Mouse (Mus musculus) MEL (cell line): ENCODE results near the gene Gsn. TPM values are rescaled to one million over a fixed set of nuclear protein-coding genes. Genes with fewer than 3 reads are reported as not detected.

Experiments
- DNase-seq: peaks from one replicate; pipeline ENCODE4 v3.0.0; 2011; ENCODE audit warnings: low read depth, low spot score
- H3K27ac ChIP-seq: 2 replicates; pipeline ENCODE4 v1.5.1; 2012; ENCODE audit warnings: low read depth, mild to moderate bottlenecking, control low read depth, low read length, moderate library complexity; ENCODE audit not compliant: control insufficient read depth
- H3K27me3 ChIP-seq, 2 experiments: fragments of 150-350 bp in 1 of 2; sonication (generic) in 1 of 2; 2 replicates each; pipeline ENCODE4 v1.6.1; 2012; ENCODE audit warnings: low read length in 2 of 2, mild to moderate bottlenecking in 2 of 2, improper control_type of control experiment in 1 of 2, moderate library complexity in 1 of 2; ENCODE audit not compliant: insufficient read depth in 2 of 2, control insufficient read depth in 1 of 2
- H3K36me3 ChIP-seq, 2 experiments: 2 replicates each; pipeline ENCODE4 v1.6.1; 2012 to 2014; ENCODE audit warnings: low read length in 2 of 2, improper control_type of control experiment in 1 of 2, inconsistent platforms in 1 of 2, mild to moderate bottlenecking in 1 of 2; ENCODE audit not compliant: insufficient read depth in 2 of 2, control insufficient read depth in 1 of 2
- H3K4me1 ChIP-seq, 2 experiments: fragments of 150-350 bp in 1 of 2; sonication (generic) in 1 of 2; 2 replicates each; pipeline ENCODE4 v1.6.1; 2012; ENCODE audit warnings: low read length in 2 of 2, improper control_type of control experiment in 1 of 2, mild to moderate bottlenecking in 1 of 2; ENCODE audit not compliant: insufficient read depth in 2 of 2, control insufficient read depth in 1 of 2
- H3K4me3 ChIP-seq, 2 experiments: fragments of 150-350 bp in 1 of 2; sonication (generic) in 1 of 2; 2 replicates each; pipeline ENCODE4 v1.5.1; 2012; ENCODE audit warnings: low read depth in 2 of 2, low read length in 2 of 2, mild to moderate bottlenecking in 2 of 2, moderate library complexity in 2 of 2, control low read depth in 1 of 2, improper control_type of control experiment in 1 of 2; ENCODE audit not compliant: control insufficient read depth in 1 of 2, insufficient read depth in 1 of 2
- H3K79me2 ChIP-seq: 2 replicates; pipeline ENCODE4 v1.6.1; 2012; ENCODE audit warnings: mild to moderate bottlenecking, low read length, moderate library complexity; ENCODE audit not compliant: control insufficient read depth, poor library complexity, insufficient read depth
- H3K9ac ChIP-seq: 2 replicates; pipeline ENCODE4 v1.6.1; 2012; ENCODE audit warnings: low read depth, mild to moderate bottlenecking, control low read depth, low read length, moderate library complexity; ENCODE audit not compliant: control insufficient read depth, poor library complexity, severe bottlenecking
- H3K9me3 ChIP-seq: fragments of 150-350 bp; sonication (generic); replicated peaks from 2 replicates; pipeline ENCODE4 v1.6.1; 2012; ENCODE audit warnings: mild to moderate bottlenecking, low read length, improper control_type of control experiment, moderate library complexity; ENCODE audit not compliant: insufficient read depth
- CHD1 ChIP-seq: IDR thresholded peaks from 2 replicates; pipeline ENCODE4 v1.6.1; 2012; ENCODE audit warnings: low read depth, mild to moderate bottlenecking, inconsistent platforms, low read length, improper control_type of control experiment
- CTCF ChIP-seq, 3 experiments: IDR thresholded peaks in 2 of 3; conservative IDR thresholded peaks in 1 of 3; 2 replicates each; pipeline ENCODE4 v1.5.1; 2011 to 2012; ENCODE audit warnings: low read length in 3 of 3, low read depth in 2 of 3, mild to moderate bottlenecking in 2 of 3, improper control_type of control experiment in 1 of 3, inconsistent platforms in 1 of 3, mixed read lengths in 1 of 3, moderate library complexity in 1 of 3; ENCODE audit not compliant: control insufficient read depth in 1 of 3, insufficient read depth in 1 of 3, poor library complexity in 1 of 3, severe bottlenecking in 1 of 3
- E2F4 ChIP-seq: IDR thresholded peaks from 2 replicates; pipeline ENCODE4 v1.6.1; 2011; ENCODE audit warnings: low read depth, low read length, improper control_type of control experiment, borderline replicate concordance
- ELF1 ChIP-seq: IDR thresholded peaks from 2 replicates; pipeline ENCODE4 v1.6.1; 2014; ENCODE audit warnings: low read depth, mild to moderate bottlenecking, inconsistent platforms, low read length, improper control_type of control experiment, moderate library complexity
- ETS1 ChIP-seq: IDR thresholded peaks from 2 replicates; pipeline ENCODE4 v1.6.1; 2012; ENCODE audit warnings: low read depth, mild to moderate bottlenecking, inconsistent platforms, low read length, improper control_type of control experiment, moderate library complexity
- GABPA ChIP-seq: IDR thresholded peaks from 2 replicates; pipeline ENCODE4 v1.6.1; 2012; ENCODE audit warnings: low read depth, mild to moderate bottlenecking, inconsistent platforms, low read length, improper control_type of control experiment, moderate library complexity
- GATA1 ChIP-seq: IDR thresholded peaks from 2 replicates; pipeline ENCODE4 v1.6.1; 2011; ENCODE audit warnings: low read depth, low read length, improper control_type of control experiment
- KAT2A ChIP-seq: conservative IDR thresholded peaks from 2 replicates; pipeline ENCODE4 v1.6.1; 2012; ENCODE audit warnings: low read depth, low read length, improper control_type of control experiment, inconsistent platforms
- MAFK ChIP-seq: IDR thresholded peaks from 2 replicates; pipeline ENCODE4 v1.6.1; 2011; ENCODE audit warnings: low read depth, mild to moderate bottlenecking, low read length, improper control_type of control experiment, borderline replicate concordance
- MAZ ChIP-seq: IDR thresholded peaks from 2 replicates; pipeline ENCODE4 v1.6.1; 2012; ENCODE audit warnings: low read depth, mild to moderate bottlenecking, inconsistent platforms, low read length, improper control_type of control experiment
- MXI1 ChIP-seq: IDR thresholded peaks from 2 replicates; pipeline ENCODE4 v1.6.1; 2011; ENCODE audit warnings: mild to moderate bottlenecking, low read depth, low read length, improper control_type of control experiment
- POLR2A ChIP-seq, 2 experiments: IDR thresholded peaks; 2 replicates each; pipeline ENCODE4 v1.6.1; 2011 to 2012; ENCODE audit warnings: low read length in 2 of 2, mild to moderate bottlenecking in 2 of 2, control low read depth in 1 of 2, improper control_type of control experiment in 1 of 2, low read depth in 1 of 2, moderate library complexity in 1 of 2; ENCODE audit not compliant: control insufficient read depth in 1 of 2, insufficient read depth in 1 of 2, poor library complexity in 1 of 2
- POLR2AphosphoS5 ChIP-seq: IDR thresholded peaks from 2 replicates; pipeline ENCODE4 v1.6.1; 2012; ENCODE audit warnings: low read depth, borderline replicate concordance, mild to moderate bottlenecking, inconsistent platforms, low read length, moderate library complexity, mixed read lengths
- RAD21 ChIP-seq: IDR thresholded peaks from 2 replicates; pipeline ENCODE4 v1.6.1; 2011; ENCODE audit warnings: mild to moderate bottlenecking, low read depth, low read length, improper control_type of control experiment
- SIN3A ChIP-seq: IDR thresholded peaks from 2 replicates; pipeline ENCODE4 v1.6.1; 2012; ENCODE audit warnings: low read length, improper control_type of control experiment, inconsistent platforms
- TBP ChIP-seq: IDR thresholded peaks from 2 replicates; pipeline ENCODE4 v1.8.0; 2011; ENCODE audit warnings: low read depth, low read length, improper control_type of control experiment
- TCF12 ChIP-seq: IDR thresholded peaks from 2 replicates; pipeline ENCODE4 v1.6.1; 2014; ENCODE audit warnings: low read depth, mild to moderate bottlenecking, inconsistent platforms, low read length, improper control_type of control experiment, moderate library complexity
- UBTF ChIP-seq: IDR thresholded peaks from 2 replicates; pipeline ENCODE4 v1.6.1; 2012; ENCODE audit warnings: low read depth, mild to moderate bottlenecking, inconsistent platforms, low read length, improper control_type of control experiment, moderate library complexity, borderline replicate concordance; ENCODE audit not compliant: insufficient read depth
- USF1 ChIP-seq: IDR thresholded peaks from 2 replicates; pipeline ENCODE4 v1.6.1; 2014; ENCODE audit warnings: low read depth, mild to moderate bottlenecking, inconsistent platforms, low read length, improper control_type of control experiment, moderate library complexity
- ZKSCAN1 ChIP-seq: IDR thresholded peaks from 2 replicates; pipeline ENCODE4 v1.6.1; 2012; ENCODE audit warnings: low read depth, mild to moderate bottlenecking, inconsistent platforms, low read length, improper control_type of control experiment, moderate library complexity
- ZNF384 ChIP-seq: IDR thresholded peaks from 2 replicates; pipeline ENCODE4 v1.6.1; 2012; ENCODE audit warnings: low read depth, mild to moderate bottlenecking, inconsistent platforms, low read length, improper control_type of control experiment
- polyA plus RNA-seq, 2 experiments: library from polyadenylated mRNA; stranded (reverse) in 1 of 2; unstranded in 1 of 2; fragments of >175 nt in 1 of 2; fragments of >200 nt in 1 of 2; gene quantifications; 2 replicates each; pipeline versions ENCODE4 v1.2.1 to v1.2.4; 2012; ENCODE audit warnings: low replicate concordance in 2 of 2, low read depth in 1 of 2; ENCODE audit not compliant: insufficient read length in 2 of 2, insufficient read depth in 1 of 2, missing spikeins in 1 of 2
- total RNA-seq: library from RNA; depleted of rRNA; stranded (reverse); fragments of 300-350 nt; gene quantifications from 2 replicates; pipeline ENCODE4 v1.2.3, GENCODE M21; 2012

Gsn gene
- total and polyA plus RNA-seq, 3 experiments = 8.0 to 8.2 TPM; not detected in 1

DNA sequence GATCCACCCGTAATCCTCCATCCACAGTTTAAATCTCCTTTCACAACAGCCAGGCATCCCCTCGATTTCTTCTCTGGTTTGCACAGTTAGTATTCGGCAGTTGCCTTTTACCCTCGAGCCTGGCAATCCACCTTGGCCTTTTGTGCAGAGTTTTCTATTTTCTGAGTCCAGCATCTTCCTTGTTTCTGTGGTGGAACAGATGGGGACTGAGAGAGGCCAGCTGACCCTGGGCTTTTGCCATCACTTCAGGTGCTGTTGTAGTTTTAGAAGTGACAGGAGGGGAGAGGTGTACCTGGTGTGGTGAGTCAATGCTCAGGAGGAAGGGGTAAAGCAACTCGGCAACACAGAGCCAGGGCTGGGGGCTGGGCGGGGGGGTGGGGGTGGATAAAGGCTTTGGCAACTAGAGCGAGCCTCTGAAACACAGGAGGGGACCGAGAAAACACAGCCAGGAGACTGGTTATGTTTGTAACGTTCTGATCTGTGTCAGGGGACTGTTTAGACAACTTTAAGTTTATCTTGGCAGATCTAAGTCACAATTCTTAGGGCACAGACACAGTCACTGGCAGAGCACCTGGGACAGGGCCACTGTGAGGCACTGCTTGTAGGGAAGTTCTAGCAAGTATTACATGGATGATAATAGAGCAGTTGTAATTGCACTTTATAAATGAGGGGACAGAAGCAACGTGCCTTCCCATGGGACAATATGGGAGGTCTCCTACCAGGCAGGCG, 72.0 kb downstream of the Gsn start:
- no peaks in the 10 kb centered on the region for H3K27me3 ChIP-seq
- H3K4me1 ChIP-seq = peaks cover 23 to 38% of the 10 kb centered on the region in 2 experiments
- H3K4me3 ChIP-seq = peak overlapping the region; percentile 50 to 69
- H3K27ac ChIP-seq = peak overlapping the region; percentile 75
- H3K9me3 ChIP-seq = no peaks in the 10 kb centered on the region
- H3K9ac ChIP-seq = peak overlapping the region; percentile 53
- no peak for TF ChIP-seq MAZ
- no peak for TF ChIP-seq RAD21
- no peak for TF ChIP-seq SIN3A
- 0 out of 2 replicates have a peak, but pooled peaks have one; percentile 5 for TF ChIP-seq GATA1
- TF ChIP-seq CTCF (IDR thresholded peaks at IDR 0.05 in 2 of 3, conservative IDR thresholded peaks at IDR 0.05 in 1 of 3; ENCODE audit: control insufficient read depth in 1 of 3, insufficient read depth in 1 of 3, low read depth in 2 of 3, low read length in 3 of 3, poor library complexity in 1 of 3, severe bottlenecking in 1 of 3) = no peak
- no peak for TF ChIP-seq E2F4
- TF ChIP-seq GABPA = no peak
- TF ChIP-seq TBP = 0 out of 2 replicates have a peak, but pooled peaks have one; percentile 5
- TF ChIP-seq KAT2A = no peak
- TF ChIP-seq ETS1 = no peak
- TF ChIP-seq ZKSCAN1 = no peak
- no peak for TF ChIP-seq ZNF384
- no peak for TF ChIP-seq POLR2A (IDR thresholded peaks at IDR 0.05; ENCODE audit: control insufficient read depth in 1 of 2, insufficient read depth in 1 of 2, low read depth in 1 of 2, low read length in 2 of 2, poor library complexity in 1 of 2)
- no peak for TF ChIP-seq CHD1
- TF ChIP-seq UBTF = no peak
- H3K79me2 ChIP-seq = peaks cover 4% of the 10 kb centered on the region; the same call in 1 of the 2 replicates
- peaks cover 0 to 54% of the 10 kb centered on the region in 2 experiments; a peak in 2 of 4 replicates for H3K36me3 ChIP-seq
- DNase-seq = no peak

DNA sequence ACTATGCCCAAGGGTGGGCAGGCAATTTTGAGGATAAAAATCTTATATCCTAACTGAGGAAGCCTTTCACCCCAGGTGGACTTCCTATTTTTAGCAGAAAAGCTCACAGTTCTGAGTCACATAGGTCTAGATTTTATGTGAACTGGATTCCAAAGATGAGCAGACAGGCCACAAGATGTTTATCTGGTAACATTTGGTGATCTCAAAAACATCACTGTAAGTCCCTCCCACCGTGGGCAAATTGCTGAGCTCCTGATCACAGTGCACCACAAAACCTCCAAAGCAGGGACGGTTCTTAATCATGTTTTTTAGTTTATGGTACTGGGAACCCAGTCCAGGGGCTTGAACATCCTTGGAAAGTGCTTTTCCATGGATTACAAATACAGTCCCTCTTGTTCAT, 72.9 kb downstream of the Gsn start:
- Histone ChIP-seq H3K4me3 (no peak overlapping the region), H3K36me3 (peaks cover 0 to 58% of the 10 kb centered on the region in 2 experiments; a peak in 2 of 4 replicates), H3K4me1 (peaks cover 27 to 38% of the 10 kb centered on the region in 2 experiments), H3K79me2 (peaks cover 4% of the 10 kb centered on the region; the same call in 1 of the 2 replicates), H3K9ac (no peak overlapping the region), H3K27me3 (no peaks in the 10 kb centered on the region), H3K9me3 (no peaks in the 10 kb centered on the region), H3K27ac (peak overlapping the region; percentile 55; the same call in 1 of the 2 replicates)
- DNase-seq = no peak
- no peak for TF ChIP-seq POLR2AphosphoS5
- TF ChIP-seq ELF1 = no peak
- no peak for TF ChIP-seq MAFK
- TF ChIP-seq USF1 = no peak
- 0 out of 2 replicates have a peak, but pooled peaks have one; percentile 4 for TF ChIP-seq TCF12
- 0 out of 2 replicates have a peak, but pooled peaks have one; percentile 8 for TF ChIP-seq MXI1
